Mouse (Mus musculus) granulocyte monocyte progenitor cell, adult 5-6 weeks (primary cell): ENCODE measurements around the gene Kif27. TPM values are rescaled to one million over a fixed set of nuclear protein-coding genes. Genes with fewer than 3 reads are reported as not detected.
"Not testable (repeated sequence)": the region's sequence is repeated elsewhere in the genome, so short reads cannot be mapped to it uniquely, and the experiment has no call there.

Experiments
- ATAC-seq: replicated peaks from 2 replicates; pipeline ENCODE4 v1.8.0; 2016; ENCODE audit warnings: mild to moderate bottlenecking, moderate TSS enrichment, inconsistent platforms; ENCODE audit not compliant: poor library complexity, severe bottlenecking
- total RNA-seq, 2 experiments: library from RNA; stranded (forward) in 1 of 2; stranded (reverse) in 1 of 2; fragments of 200-712, 200-1000 nt in 1 of 2; fragments of >200 nt in 1 of 2; fragmentation: Nextera tagmentation in 1 of 2; gene quantifications; 2 replicates each; pipeline ENCODE4 v1.2.3; 2014 to 2017

Kif27 gene
- total RNA-seq (2014; fragmentation: Nextera tagmentation), result not detected in 2 replicates
- not detected in 2 replicates for total RNA-seq (2017)

DNA sequence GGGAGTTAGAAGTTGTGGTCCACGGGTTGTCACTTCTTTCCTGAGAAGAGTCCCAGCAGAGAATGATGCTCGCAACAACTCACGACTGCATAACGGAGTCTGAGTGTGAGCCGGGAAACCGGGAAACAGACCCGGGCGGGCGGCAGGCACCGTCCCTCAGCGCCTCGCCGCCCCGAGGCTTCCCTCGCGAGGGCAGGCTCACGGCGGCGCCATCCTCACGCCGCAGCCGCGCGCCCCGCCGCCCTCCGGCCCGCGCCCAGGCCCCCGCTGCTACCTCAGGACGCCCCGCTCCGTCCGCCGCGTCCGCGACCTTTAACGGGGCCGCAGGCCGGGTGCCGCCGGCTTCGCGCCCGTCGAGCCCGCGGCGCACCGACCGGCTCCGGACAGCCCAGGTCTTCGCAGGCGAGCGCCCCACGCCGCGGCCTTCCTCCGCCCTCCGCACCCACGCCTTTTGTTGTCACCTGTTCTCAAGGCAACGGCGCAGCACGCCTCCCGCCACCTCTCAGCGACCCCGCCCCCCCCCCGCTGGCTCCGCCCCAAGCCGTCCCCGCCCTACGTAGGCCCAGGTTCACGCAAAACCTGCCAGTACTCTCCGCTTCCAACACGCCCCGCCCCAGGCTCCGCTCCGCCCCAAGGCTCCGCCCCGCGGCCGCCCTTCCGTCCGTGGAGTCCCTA, at the start of gene Kif27:
Kif27 (minus strand) TSS at position 494 of the 675 bp plus-strand sequence.
- ATAC-seq, result peak; percentile 99

DNA sequence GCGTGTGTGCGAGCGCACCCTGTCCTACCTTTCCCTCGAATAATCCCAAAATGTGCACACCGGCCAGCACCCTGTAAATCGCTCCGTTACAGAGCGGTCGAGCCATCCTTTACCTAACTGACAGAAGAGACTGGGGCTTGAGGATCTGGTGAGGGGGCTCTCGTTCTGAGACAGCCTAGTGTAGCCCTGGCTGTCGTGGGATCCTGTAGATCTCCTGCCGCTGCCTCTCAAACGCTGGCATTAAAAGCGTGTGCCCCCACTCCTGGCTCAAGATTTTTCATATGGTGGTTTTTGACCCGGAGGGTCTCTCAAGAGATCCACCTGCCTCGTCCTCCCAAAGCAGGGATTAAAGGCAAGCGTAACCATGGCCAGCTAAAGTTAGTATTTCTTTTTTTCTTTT, 44.3 kb upstream of the Kif27 start, which contains the start of gene Hnrnpk:
Hnrnpk (minus strand) TSS at position 101 of the 400 bp plus-strand sequence.
- not testable (repeated sequence) for ATAC-seq

DNA sequence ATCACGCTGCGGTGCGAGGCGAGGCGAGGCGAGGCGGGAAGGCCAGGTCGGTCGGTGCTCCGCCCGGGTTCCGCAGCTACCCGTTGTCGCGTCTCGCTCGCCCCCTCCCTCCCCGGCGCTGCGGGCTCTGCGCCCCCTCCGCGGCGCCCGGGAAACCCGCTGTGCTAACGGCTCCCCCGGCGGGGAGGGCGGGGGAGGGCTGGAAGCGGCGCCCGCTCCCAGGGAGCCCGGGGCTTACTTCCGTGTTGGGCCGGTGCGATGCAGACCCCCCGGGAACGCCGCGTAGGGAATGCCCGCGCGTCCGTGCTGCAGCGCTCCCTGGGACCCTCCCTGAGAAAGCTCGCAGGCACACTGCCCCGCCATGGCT, 43.8 kb upstream of the Kif27 start:
- ATAC-seq, result no peak; the same call in 1 of the 2 replicates

DNA sequence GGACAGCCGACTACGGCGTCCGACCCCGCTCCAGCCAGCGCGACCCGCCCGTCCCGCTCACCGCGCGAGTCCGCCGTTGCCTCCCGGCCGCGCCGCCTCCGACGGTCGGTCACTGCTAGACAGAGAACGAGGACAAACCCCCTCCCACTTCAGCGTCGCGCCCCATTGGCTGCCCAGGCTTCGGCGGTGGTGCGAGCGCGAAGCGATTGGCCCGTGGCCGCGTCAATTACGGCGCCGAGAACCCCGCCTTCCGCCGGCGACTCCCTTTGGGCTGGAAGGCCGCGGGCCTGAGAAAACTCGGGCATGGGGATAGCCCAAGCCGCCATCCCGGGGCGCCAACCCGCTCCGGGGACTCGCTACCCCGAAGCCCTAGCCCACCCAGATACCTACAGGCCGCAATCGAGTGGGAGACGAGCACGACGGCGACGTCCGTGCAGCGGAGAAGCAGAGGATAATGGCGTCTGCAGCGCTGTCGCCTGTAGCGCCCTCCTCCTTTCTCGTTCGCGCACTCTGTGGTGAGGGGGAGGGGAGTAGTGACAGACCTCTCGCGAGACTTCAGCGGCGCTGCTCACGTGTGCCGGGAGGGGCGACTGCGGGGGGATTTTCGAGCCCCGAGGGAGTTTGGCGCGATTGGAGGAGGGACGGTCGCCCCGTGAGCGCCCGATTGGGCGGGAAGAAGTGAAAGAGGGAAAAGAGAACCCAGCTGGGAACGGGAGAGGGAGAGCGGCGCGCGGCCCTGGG, 43.3 kb upstream of the Kif27 start, which contains the start of gene Rmi1:
Rmi1 (plus strand) TSS at position 246 of the 741 bp plus-strand sequence.
- peak; percentile 81 for ATAC-seq

DNA sequence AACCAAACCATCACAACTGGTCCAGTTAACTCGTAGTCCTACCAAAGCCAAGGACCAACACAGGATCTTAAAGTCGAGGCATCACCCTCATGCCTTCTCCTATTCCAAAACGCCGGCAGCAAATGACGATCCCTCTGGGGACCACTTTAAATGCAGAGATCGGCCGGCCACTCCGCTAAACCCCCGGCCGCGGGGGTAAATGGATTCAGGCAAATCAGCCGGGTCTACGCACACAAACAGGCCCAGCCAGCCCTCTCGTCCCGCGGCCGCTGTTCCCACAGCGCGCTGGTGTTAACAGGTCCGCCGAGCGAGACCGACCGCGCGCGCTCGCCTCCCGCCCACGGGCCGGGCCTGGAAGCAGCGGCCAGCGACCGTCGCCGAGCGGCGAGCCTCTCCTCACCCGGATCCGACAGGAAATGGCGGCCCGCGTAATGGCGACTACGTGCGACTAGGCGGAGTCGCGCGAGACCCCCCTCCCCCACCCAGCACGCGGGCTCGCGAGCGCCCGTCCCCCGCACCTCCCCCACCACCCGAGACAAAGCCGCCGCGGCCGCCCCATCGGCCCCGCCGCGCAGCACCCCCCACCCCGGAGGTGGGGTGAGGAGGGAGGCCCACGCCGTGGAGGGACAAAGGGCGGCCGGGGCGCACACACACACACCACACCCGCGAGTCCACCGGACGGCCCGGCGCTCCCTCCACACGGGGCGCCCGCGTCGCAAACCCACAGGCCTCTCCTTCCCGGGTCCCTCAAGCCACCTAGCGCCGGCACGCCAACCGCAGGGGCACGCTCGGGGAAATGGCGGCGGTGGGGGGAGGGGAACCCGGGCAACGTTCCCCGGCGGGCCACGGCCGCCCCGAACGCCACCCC, 42.4 kb upstream of the Kif27 start:
- peak; percentile 34 for ATAC-seq

DNA sequence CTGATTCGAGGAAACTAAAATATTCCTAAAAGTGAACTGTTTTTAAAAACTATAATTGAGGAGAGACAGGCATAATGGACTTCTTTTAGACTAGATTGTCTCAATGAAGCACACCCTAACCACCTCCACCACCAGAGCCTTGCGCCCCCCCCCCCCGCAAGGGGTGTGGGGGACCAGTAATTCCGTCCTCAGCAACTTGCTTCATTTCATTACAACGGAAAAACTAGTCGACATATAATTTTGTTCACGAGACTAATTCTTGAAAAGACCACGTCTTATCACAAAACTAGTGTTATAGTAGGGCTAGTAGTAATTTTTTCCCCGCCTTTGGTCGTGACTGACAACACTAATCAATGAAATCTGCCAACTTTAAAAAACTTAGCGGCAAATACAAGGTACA, 41.7 kb upstream of the Kif27 start:
- ATAC-seq, result no peak

DNA sequence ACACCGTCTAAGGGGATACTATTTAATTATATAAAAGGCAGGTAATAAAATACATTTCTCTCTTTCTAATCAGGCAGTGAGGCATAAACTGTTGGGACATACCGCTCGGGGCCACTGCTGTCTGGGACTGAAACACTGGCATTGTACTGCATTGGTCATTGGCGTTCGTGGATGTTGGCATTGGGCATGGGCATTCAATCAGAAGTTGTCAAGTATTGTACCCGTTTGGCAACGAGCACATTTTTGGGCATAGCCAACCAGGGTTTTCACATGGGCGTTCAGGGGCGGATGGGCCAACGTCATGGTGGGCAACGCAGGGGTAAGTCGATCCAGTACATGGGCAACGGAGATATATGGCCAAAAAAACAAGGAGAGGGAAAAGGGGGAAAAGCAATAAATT, 38.7 kb upstream of the Kif27 start:
- ATAC-seq, result no peak

DNA sequence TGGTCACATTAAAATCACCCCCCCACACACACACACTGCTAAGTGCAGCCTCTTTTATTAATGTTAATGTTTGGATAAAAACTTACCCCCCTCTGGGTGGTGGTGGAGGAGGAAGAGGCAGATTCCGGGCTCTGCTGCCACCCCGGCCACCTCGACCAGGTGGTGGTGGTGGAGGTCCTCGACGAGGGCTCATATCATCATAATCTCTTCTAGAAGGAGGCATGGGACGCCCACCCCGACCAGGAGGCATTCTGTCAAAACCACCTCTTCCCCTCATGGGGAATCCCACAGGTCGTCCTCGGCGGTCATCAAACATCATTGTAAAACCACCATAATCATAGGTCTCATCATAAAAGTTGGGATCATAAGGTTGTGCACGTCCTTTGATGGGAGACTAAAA, 35.5 kb upstream of the Kif27 start:
- not testable (repeated sequence) for ATAC-seq

DNA sequence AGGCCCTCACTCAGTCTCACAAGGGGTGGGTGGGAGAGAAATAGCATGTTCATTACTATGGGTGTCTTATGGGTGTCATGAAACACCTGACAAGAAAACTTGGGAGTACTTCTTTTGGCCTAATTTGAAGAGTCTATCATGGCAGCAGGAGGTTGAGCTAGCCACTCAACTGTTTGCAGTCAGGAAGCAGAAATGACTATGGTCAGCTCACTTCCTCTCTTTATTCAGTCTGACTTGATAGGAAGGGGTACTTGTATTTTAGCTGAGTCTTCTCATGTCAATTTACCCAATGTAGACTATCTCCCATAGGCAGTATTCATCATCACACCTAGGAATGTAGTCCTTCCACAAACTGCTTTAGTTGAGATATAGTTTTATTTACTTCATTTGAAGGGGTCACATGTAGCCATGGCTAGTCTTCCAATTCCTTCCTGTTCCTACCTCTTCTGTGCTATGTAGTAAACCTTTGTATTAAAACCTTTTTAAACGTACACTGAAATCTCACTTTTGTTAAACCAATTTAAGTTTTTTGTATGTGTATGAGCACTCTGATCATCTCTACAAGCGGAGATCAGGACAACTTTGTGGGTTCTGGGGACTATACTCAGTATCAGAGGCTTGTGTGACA, 30.5 kb upstream of the Kif27 start:
- peak; percentile 29 for ATAC-seq

DNA sequence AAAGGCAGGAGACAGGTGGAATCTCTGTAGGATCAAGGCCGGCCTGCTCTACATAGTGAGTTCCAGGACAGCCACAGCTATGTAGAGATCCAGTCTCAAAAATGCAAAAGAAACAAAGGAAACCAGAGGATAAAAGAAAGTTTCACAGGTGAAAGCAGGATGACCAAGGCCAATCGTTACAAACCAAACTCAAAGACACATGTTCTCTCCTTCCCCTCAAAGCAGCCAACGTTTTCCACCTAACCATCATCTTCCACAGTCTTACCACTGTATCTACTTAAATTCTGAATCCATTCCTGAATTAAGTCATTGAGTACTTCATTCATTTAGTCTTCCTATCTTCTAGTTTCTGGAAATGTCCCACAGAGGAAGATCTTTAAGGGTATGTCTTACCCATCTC, 29.5 kb upstream of the Kif27 start:
- ATAC-seq, result no peak

DNA sequence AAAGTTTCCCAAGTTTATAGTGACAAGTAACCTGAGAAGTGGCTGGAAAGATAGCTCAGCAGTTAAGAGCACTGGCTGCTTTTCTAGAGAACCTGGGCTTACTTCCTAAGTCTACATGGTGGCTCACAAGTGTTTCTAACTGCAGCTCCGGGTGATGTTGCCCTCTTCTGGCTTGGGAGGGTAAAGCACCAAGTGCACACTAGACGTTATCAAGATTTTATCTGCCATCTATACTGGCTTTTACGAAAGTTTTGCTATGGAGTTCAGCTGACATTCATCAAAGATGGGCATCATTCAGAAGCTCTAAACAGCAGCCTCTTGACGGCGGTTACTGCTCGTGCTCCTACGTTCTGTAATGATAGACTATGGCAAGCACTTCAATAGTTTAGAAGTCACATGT, 29.0 kb upstream of the Kif27 start:
- peak; percentile 54 for ATAC-seq

DNA sequence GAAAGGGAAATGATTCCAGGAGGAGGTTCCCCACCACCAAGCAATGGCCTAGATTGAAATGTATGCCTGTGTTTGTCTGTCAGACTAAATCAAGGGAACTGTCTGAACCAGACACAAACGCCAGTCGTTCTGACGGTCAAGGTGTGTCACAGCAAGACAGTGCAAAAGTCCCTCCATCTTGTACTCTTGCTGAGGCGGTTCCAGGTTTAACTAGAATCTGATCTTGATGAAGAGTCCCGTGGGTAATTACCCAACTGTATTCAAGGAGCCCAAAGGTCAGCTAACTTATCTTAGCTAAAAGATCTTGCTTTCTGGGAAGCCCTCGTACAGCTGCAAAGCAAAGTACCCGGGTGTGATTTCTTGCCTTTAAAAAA, 26.6 kb upstream of the Kif27 start:
- ATAC-seq, result no peak

DNA sequence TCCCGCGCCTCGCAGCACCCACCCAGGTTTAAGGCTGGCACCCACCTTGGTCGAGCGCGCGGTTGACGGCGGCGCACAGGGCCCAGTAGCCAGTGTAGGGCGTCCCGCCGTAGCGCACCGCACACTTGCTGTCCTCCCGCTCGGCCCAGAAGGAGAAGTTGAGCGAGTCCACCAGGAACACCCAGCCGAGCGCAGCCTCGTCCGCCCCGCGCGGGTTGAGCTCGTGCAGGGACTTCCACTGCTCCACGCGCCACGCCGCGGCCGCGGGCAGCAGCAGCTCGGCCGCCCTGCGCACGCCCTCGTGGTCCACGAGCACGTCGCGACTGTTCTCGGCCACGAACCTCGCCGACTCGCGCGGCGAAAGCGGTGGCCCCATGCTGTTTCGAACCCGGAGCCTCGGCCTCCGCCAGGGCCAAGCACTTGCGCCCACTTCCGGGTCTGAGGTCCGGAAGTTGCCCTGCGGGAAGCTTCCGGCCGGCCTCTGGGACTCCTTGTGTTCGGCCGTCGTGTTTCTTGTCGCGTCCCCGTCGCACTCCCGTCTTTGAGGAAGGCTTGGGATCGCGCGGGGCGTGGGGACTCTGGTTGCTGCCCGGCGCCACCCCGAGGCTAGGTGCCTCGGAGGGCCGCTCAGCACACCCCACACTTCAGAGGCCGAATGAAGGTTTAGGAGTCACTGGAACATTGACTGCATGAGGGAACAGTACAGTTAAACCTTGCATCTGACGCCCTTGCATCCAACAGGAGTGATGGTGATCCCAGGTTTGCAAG, 26.0 kb upstream of the Kif27 start, which contains the start of gene 2210016F16Rik:
2210016F16Rik (minus strand) TSS at position 447 of the 768 bp plus-strand sequence.
- ATAC-seq, result peak; percentile 63

DNA sequence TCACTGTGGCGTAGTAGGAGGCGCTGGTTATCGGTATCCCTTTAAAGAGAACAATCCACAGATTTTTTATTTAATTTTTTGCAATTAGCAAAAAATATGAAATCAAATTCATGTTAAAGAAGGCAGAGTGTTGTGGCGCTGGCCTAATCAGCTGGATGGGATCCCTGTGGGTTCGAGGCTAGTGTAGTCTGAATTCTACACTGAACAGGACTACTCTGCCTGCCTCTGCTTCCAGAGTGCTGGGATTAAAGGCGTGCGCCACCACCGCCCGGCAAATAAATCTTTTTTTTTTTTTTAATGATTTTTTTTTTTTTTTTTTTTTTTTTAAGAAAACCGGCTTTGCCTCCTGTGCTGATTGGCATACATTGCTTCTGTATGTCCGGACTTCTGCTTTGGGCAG, 25.4 kb upstream of the Kif27 start:
- ATAC-seq, result no peak

DNA sequence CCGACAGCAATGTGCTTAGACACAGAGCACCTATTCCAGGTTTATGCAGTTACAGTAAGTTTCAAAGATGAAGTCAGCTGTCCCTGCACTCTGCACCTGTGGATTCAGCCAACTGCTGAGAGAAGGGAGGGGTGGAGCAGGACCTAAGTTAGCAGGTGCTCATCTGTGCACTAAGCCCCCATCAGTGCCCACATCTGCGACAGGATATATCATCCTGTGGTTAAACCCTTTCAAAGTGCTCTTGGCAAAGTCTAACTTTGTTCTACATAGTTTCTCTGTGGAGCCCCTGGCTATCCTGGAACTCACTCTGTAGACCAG, 14.2 kb upstream of the Kif27 start:
- ATAC-seq, result no peak

DNA sequence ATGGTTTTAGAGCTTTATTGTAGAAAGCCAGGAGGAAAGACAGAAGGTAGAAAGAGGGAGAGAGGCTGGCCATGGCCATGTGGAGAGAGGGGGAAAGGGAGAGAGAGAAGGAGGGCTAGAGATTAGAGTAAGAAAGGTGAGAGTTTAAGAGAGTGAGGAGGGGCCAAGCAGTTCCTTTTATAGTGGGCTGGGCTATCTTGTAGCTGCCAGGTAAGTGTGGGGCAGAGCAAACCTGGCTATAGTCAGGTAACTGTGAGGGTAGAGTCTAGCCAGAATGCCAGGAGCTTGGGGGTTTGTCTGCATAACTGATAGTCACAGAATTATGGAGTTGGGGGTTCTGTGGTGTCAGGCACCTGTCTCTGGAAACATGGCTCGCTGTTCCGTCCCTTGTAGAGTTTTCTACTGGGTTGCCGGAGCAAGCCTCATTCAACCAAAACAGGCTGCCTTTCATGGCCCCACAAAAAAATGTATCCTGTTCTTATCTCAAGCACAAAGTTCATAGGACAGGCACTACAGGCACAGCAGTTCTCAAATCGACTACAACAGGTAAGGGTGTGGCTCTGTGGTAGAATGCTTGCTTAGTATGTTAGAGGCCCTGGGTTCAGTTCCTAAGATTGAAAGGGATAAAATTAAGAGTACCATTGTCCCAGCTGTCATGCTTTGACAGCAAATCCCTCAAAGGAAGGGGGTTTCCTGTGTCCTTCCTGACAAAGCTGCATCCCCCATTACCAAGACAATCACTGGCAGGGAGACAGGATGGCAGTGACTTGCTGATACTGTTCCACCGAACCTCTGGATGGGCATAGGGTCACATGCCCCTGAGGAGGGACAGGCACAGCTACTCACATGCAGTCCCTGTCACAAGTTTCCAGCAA, 13.6 kb upstream of the Kif27 start:
- ATAC-seq, result no peak

DNA sequence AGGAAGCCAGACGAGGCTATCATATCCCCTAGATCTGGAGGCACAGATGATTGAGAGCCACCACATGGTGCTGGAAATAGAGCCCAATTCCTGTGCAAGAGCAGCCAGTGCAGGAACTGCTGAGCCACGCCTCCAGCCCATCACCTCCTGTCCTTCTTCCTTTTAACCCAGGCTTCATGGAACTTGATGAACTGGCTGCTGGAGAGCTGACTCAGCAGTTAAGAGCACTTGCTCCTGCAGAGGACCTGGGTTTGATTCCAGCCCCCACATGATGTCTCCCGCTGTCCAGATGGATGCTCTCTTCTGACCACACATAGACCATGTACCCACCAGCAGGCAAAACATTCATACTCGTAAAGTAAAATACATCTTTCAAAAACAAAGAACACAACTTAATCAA, 9.9 kb upstream of the Kif27 start:
- ATAC-seq, result no peak

DNA sequence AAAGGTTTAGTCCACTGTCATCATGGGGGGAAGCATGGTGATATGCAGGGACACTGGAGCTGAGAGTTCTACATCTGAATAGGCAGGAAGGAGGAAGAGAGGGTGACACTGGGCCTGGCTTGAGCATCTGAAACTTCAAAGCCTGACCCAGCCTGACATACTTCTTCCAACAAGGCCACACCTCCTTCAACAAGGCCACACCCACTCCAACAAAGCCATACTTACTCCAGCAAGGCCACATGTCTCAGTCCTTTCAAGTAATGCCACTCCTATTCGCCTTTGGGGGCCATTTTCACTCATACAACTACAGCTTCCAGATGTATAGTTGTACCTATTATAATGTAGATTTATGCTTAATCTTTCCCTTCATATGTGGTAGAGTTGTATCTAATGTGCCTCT, 8.7 kb upstream of the Kif27 start:
- ATAC-seq, result no peak

DNA sequence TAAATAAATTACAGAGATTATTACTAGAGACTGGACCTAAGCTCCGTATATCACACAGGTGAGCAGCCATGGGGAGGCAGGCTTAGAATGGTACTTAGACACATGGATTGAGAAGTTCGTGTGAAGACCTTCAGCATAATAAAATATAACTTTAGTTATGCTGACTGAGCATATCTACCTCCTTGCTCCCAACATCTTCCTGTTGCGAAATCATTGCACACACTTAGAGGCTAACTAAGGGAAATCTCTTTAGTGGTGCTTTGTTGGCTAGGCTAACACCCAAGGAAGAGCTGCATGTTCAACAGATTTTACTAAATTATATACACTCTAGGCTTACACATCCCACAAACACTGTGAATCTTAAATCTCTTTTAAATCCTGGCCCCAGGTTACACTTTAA, 7.5 kb upstream of the Kif27 start:
- peak; percentile 70 for ATAC-seq
